Mouse (Mus musculus) midbrain, postnatal 0 days (tissue): ENCODE data around the gene Mthfsd. TPM values are rescaled to one million over a fixed set of nuclear protein-coding genes. Genes with fewer than 3 reads are reported as not detected.
A peak's percentile ranks its signal among the peaks of the same experiment; 100 is the strongest.

Experiments used
- ATAC-seq: fragments of 200-750 bp; cut with Nextera tagmentation; 2 replicates; pipeline ENCODE4 v1.8.0; 2017; ENCODE audit warnings: moderate number of reproducible peaks, mild to moderate bottlenecking, moderate TSS enrichment, moderate library complexity; ENCODE audit not compliant: low FRiP score
- DNase-seq: peaks from one replicate; pipeline ENCODE4 v3.0.0-alpha.2; 2015; ENCODE audit warnings: low spot score
- H3K27ac ChIP-seq: fragments of 300-500 bp; sonication (generic); 2 replicates; pipeline ENCODE4 v1.5.1; 2014; ENCODE audit warnings: low read depth, mild to moderate bottlenecking, low read length, mixed read lengths
- H3K27me3 ChIP-seq: fragments of 300-500 bp; sonication (generic); 2 replicates; pipeline ENCODE4 v1.6.1; 2014; ENCODE audit warnings: low read length, control low read depth, mixed read lengths; ENCODE audit not compliant: insufficient read depth
- H3K36me3 ChIP-seq: fragments of 300-500 bp; sonication (generic); 2 replicates; pipeline ENCODE4 v1.6.1; 2014; ENCODE audit warnings: low read length, control low read depth, mixed read lengths; ENCODE audit not compliant: insufficient read depth
- H3K4me1 ChIP-seq: fragments of 300-500 bp; sonication (generic); 2 replicates; pipeline ENCODE4 v1.6.1; 2014; ENCODE audit warnings: mild to moderate bottlenecking, control low read depth, antibody characterized with exemption, low read length, mixed read lengths; ENCODE audit not compliant: insufficient read depth
- H3K4me2 ChIP-seq: fragments of 300-500 bp; sonication (generic); 2 replicates; pipeline ENCODE4 v1.6.1; 2014; ENCODE audit warnings: low read depth, mild to moderate bottlenecking, low read length, mixed read lengths; ENCODE audit not compliant: poor library complexity, severe bottlenecking
- H3K4me3 ChIP-seq: fragments of 300-500 bp; sonication (generic); 2 replicates; pipeline ENCODE4 v1.5.1; 2014; ENCODE audit warnings: low read depth, mild to moderate bottlenecking, low read length, moderate library complexity
- H3K9ac ChIP-seq: fragments of 300-500 bp; sonication (generic); replicated peaks from 2 replicates; pipeline ENCODE4 v1.6.1; 2014; ENCODE audit warnings: mild to moderate bottlenecking, low read length, moderate library complexity, mixed read lengths; ENCODE audit not compliant: poor library complexity, severe bottlenecking
- H3K9me3 ChIP-seq: fragments of 300-500 bp; sonication (generic); 2 replicates; pipeline ENCODE4 v1.6.1; 2016; ENCODE audit warnings: low read length, control low read depth
- CTCF ChIP-seq: IDR thresholded peaks from 2 replicates; pipeline ENCODE4 v1.5.1; 2016; ENCODE audit warnings: antibody characterized with exemption, mild to moderate bottlenecking
- WGBS: fragments of 180-500 bp; shearing (Covaris S2); extraction: QIAGEN DNeasy Blood & Tissue Kit; methylation state at CpG from one replicate; pipeline ENCODE4 v1.1.7; 2014; 5-methylcytosine and 5-hydroxymethylcytosine counted together
- polyA plus RNA-seq: library from polyadenylated mRNA; unstranded; fragments of >200 nt; fragmentation: Nextera tagmentation; extraction: Ambion mirVana; gene quantifications from 2 replicates; pipeline ENCODE4 v1.2.1, GENCODE M21; 2015
- total RNA-seq: library from RNA; depleted of rRNA; stranded (reverse); fragments of >200 nt; gene quantifications from 2 replicates; pipeline ENCODE4 v1.2.3, GENCODE M21; 2014

The Mthfsd gene
- total and polyA plus RNA-seq, 2 experiments from 2014 or later = 37.2 to 53.4 TPM

DNA sequence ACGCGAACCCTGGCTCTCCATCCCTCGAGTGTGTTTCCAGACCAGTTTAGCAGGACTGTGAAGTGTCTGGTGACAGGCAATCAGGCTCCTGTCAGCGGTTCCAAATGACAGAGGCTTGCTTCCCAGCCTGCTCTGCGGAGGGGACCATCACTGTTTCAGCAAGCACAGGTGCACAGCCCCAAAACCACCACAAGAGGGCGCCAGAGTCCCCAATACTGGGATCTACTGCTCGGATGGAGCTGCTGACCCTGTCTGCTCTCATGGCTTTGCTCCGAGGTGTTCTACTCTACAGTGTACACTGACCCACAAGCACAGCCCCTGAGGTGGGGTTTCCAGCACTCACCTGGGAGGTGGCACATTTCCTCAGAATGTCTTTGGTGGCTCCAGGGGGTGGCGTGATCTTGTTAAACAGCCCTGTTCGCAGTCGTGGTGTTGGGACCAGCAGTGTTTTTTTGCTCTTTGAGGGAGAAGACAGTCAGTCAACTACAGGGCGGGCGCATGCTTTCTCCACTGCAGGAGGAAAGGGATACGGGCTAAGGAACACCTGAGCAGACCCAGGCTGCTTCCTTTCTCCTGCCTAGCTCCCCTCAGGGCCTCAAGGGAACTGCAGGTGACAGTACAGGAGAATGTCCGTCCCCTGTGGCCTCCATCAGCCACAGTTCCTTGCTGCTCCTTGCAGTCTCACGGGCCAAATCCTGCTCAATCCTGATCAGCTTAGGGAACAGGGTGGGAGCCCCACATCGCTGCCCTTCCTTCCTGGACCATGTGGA is 4.0 kb downstream of the Mthfsd start:
- peaks cover 5% of the 10 kb centered on the region; the same call in 1 of the 2 replicates for H3K4me1 ChIP-seq
- no peaks in the 10 kb centered on the region for H3K9me3 ChIP-seq
- WGBS = 54% methylated on average over 17 of the region's 17 CpGs
- peaks cover 30% of the 10 kb centered on the region for H3K36me3 ChIP-seq
- H3K27ac ChIP-seq = no peak overlapping the region
- no peak overlapping the region for H3K4me3 ChIP-seq
- H3K27me3 ChIP-seq = no peaks in the 10 kb centered on the region
- ATAC-seq (no peak; the same call in 1 of the 2 replicates), DNase-seq (peak; percentile 88)
- no peak overlapping the region for H3K9ac ChIP-seq
- peak; percentile 98 for TF ChIP-seq CTCF
- no peak overlapping the region for H3K4me2 ChIP-seq

DNA sequence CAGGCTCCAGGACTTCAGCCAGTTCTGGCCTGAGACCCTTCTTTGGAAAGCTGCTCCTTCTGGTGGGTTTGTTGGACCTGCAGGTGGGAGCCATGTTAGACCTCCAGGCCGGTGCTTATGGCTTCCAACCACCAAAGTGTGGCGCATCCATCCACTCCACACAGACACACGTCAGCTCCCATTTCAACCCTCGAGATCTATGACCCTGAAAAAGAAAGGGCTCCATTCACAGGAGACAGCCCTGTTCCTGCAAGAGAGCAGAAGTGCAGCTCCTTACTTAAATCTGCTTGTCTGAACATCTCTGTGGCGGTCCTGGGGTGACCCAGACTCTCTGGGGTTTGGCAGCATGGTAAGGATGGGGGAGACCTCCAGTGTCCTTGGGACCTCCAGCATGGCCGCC is 14.7 kb downstream of the Mthfsd start:
- DNase-seq (no peak), ATAC-seq (no peak)
- TF ChIP-seq CTCF = no peak
- Histone ChIP-seq H3K4me2 (no peak overlapping the region), H3K4me3 (no peak overlapping the region), H3K27ac (no peak overlapping the region), H3K9ac (no peak overlapping the region), H3K36me3 (peaks cover 11% of the 10 kb centered on the region), H3K27me3 (peaks cover 53% of the 10 kb centered on the region), H3K4me1 (no peaks in the 10 kb centered on the region), H3K9me3 (no peaks in the 10 kb centered on the region)
- 66% methylated on average over 6 of the region's 6 CpGs for WGBS

DNA sequence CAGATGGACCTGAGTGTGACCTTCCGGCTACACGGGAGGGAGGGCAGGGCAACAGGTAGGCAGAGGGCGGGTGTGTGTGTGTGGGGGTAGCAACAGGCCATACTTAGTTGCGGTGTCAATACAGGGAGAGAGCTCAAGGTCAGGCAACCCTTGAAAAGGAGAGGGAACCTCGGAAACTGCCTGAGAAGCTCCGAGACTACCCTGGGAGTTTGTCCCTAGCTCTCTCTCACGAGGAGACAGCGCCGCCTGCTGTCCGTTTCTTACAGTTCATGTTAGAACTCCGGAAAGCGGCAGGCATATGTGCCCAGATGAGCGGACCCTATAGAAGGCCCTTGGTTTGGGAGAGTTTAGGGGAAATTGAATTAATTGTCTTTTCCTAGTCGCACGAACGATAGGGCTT is 15.6 kb downstream of the Mthfsd start:
- WGBS = 5% methylated on average over 16 of the region's 16 CpGs
- ATAC-seq = peak; percentile 32; the same call in 1 of the 2 replicates
- DNase-seq = peak; percentile 90
- peaks cover 56% of the 10 kb centered on the region for H3K27me3 ChIP-seq
- H3K4me3 ChIP-seq = no peak overlapping the region
- H3K36me3 ChIP-seq = peaks cover 4% of the 10 kb centered on the region; the same call in 1 of the 2 replicates
- peak; percentile 90 for TF ChIP-seq CTCF
- no peak overlapping the region for H3K9ac ChIP-seq
- H3K4me1 ChIP-seq = no peaks in the 10 kb centered on the region
- no peak overlapping the region for H3K27ac ChIP-seq
- no peak overlapping the region for H3K4me2 ChIP-seq
- H3K9me3 ChIP-seq = no peaks in the 10 kb centered on the region

DNA sequence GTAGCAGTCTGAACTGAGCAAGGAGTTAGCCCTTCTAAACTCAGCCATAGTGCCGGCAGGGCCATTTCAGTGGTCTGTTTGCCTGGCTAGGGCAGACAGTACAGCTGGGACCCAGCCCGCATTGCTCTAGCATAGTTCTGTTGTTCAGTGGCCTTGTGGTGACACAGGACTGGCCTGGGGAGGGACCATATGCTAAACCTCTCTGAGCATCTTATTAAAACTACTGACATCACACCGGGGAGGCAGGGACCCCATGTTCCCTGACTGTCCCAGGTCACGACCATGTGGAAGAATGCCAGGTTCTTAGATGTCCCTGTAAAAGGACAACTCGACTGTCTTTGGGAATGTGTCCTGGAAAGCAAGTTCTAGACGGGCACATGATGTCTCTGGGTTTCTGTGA is 16.1 kb downstream of the Mthfsd start:
- H3K4me2 ChIP-seq = no peak overlapping the region
- ATAC-seq = no peak
- H3K4me1 ChIP-seq = no peaks in the 10 kb centered on the region
- H3K9me3 ChIP-seq = no peaks in the 10 kb centered on the region
- no peaks in the 10 kb centered on the region for H3K36me3 ChIP-seq
- H3K9ac ChIP-seq = no peak overlapping the region
- no peak overlapping the region for H3K27ac ChIP-seq
- H3K27me3 ChIP-seq = peaks cover 60% of the 10 kb centered on the region
- H3K4me3 ChIP-seq = no peak overlapping the region
- no peak for DNase-seq
- 32% methylated on average over 6 of the region's 6 CpGs for WGBS
- no peak for TF ChIP-seq CTCF

DNA sequence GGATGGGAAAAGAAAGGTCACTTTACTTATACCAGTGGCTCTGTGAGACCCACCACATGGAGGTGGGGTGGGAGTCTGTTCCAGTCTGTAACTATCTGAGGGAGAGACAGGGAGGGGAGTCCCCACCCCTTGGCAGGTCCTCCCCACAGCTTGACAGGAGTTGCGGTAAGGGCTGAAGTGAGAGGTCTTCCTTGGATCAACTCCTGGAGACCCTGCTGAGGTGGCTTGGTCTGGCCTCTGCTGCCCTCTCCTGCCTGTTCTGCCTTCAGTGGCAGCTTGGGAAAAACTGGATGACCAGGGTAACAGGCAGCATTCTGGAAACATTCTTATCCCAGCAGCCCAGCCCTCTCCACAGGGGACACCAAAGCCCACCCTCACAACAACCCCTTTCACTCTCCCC is 17.5 kb downstream of the Mthfsd start:
- Histone ChIP-seq H3K4me3 (no peak overlapping the region), H3K9me3 (no peaks in the 10 kb centered on the region), H3K9ac (no peak overlapping the region), H3K4me1 (no peaks in the 10 kb centered on the region), H3K27me3 (peaks cover 68% of the 10 kb centered on the region), H3K36me3 (no peaks in the 10 kb centered on the region), H3K27ac (no peak overlapping the region), H3K4me2 (no peak overlapping the region)
- DNase-seq = peak; percentile 21
- peak; percentile 66 for TF ChIP-seq CTCF
- 6% methylated on average over 1 of the region's 1 CpGs for WGBS
- ATAC-seq = no peak

DNA sequence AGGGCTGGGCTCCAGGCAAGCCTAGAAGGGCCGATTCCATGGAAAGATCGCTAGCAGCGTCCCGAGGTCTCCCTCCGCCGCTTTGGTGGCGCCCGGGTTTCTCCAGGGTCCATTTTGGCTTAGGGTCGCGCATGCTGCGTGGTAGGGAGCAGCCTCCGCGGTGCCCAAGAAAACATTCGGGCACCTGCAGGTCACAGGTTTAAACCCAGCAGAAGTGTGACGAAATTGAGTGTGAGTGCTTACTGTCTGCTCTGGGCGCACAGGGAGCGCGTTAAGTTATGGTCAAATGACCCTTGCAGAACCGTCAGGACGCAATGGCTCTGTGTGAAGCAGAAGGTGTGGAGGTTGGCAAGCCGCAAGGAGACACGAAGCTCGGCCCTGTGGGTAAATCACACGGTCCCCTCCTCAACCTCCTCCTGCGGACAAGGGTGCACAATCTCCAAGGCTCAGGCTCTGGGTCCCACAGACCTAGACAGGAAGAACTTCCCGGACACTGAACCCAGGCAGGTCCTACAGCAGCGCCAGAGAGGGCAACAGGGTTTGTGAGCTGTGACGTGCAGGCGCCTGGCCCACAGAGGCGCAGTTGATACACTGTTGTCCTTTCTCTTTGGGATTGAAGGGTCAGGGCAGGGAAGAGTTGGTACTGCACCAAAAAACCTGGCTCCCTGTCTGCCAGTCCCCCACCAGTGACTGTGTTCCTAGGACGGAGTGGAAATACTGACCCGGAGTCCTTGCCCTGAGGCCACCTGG is 18.4 kb downstream of the Mthfsd start:
- DNase-seq = no peak
- no peak for TF ChIP-seq CTCF
- WGBS = 4% methylated on average over 32 of the region's 32 CpGs
- Histone ChIP-seq H3K4me3 (no peak overlapping the region), H3K9ac (no peak overlapping the region), H3K9me3 (no peaks in the 10 kb centered on the region), H3K4me2 (no peak overlapping the region), H3K36me3 (no peaks in the 10 kb centered on the region), H3K27me3 (peaks cover 77% of the 10 kb centered on the region), H3K4me1 (no peaks in the 10 kb centered on the region), H3K27ac (no peak overlapping the region)
- ATAC-seq = no peak
